Mouse (Mus musculus) lung, postnatal 25 days (tissue): ENCODE measurements around the gene BC003965.
"Not testable (repeated sequence)": the region's sequence is repeated elsewhere in the genome, so short reads cannot be mapped to it uniquely, and the experiment has no call there.

Source experiments
- DNase-seq: peaks from one replicate; pipeline ENCODE4 v3.0.0; 2022; ENCODE audit warnings: low spot score

BC003965 gene

DNA sequence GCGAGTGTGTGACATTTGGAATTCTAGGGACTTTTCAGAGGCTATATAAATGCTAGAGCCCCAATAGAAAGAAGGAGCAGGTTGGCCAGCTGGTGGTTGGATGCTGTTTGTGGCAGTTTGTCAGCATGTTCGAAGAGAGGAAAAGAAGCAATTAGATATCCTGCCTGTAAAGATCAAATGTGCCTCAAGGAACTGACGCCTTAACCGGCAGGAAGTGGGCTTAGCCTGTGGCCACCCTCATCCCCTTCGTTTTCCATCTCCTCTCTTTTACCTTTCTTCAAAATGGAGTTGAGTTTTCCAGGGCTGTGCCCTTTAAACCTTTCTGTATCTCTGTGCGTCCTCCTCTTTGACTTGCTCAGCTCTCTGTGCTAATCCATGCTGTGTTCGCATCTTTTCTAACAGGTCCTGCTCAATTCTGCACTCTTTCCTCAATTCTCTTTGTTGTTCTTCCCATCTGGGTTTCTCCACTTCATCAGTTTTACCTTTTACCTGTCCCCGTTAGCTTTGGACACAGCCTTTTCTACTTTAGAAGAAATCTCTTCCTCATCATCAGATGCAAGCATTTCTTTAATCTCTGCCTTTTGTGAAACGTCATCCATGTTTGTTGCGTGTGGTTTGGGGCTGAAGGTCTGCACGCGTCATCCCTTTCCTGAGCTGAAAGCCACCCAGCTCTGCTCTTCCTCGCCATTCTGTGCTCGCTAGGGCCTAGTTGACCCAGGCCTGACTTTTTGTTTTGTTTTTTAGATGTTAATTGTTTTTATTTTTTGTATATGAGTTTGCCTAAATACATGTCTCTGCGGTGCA lies 35.3 kb downstream of the BC003965 start:
- DNase-seq = no peak

GRCm38 (mm10) chr17:25220746-25221145 lies 36.4 kb downstream of the BC003965 start:
- DNase-seq = no peak

DNA sequence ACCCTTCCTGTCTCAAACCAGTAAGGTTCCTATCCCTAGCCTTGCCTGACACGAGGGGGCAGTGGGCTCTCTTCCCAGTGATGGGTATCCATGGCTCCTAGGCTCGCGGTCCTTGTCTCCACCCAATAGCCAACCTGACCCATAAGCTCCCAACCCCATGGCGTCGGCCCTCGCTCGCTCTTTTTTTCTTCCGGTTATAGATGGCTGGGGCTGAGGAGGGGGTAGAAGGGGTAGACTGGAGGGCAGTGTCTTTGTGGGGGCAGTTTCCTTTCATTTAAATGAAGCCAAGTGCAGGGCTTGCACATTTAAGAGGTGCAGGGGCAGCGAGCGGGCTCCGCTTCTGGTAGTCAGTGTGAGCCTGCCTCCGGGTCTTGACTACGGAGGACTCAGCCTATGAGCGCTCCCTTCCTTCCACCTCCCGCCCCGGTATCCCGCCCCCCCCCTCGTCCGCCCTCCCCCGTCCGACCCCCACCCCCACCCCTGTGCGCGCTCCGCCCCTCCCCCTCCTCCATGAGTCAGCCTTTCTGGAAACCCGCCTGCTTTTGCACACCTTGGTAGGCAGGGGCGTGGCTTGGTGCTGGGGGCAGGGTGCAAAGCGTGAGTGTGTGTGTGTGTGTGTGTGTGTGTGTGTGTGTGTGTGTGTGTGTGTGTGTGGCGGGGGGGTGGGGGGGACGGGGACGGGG lies 37.6 kb downstream of the BC003965 start:
- DNase-seq = peak; percentile 60

DNA sequence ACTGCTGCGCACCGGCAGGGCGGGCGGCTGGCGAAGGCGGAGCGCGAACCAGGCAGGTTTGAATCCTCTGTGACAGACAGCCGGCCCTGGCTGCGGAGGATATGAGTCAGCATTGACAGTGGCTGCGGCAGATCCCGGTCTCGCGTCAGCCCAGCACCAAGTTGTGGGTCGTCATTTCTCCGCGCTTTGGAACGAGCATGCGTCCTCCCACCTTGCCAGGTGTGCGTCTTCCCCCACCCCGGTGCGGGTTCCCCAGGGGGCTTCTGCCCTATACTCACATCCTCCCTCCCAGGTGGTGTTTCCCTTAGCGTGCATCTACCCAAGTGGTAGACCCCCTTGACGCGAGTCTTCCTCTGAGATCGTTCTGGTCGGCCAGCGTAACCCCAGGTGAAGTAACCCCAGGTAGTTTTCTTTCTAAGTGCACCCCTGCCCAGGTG lies 38.2 kb downstream of the BC003965 start:
- DNase-seq = not testable (repeated sequence)

DNA sequence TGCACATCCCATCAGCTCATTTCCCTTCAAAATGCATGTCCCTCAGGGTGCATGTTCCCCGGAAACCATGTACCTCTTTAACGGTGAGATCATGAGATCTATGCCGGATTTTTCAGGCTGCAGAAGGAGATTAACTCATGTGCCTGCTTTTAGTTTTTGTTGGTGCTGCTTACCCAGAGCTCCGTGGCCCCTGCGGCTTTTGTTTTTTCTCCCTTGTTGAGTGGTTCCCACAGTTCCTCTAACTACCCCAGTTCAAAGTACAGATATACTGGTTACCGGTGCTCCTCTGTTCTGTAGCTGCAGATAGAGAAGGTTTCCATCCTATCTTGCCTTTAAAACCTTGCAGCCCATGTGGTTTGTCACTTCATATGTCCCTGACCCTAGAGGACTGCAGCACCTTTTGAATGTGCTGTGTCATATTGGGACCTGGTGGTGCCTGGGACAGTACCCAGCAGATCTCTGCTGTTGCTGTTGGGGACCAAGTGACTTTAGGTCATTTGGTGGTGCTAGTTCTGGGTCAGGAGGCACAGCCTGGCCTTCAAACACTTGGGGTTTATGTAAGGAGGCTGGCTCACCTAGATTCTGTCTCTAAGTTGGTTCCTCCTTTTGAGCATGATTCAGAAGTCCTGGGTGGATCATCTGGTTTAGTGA lies 38.7 kb downstream of the BC003965 start:
- DNase-seq = no peak

DNA sequence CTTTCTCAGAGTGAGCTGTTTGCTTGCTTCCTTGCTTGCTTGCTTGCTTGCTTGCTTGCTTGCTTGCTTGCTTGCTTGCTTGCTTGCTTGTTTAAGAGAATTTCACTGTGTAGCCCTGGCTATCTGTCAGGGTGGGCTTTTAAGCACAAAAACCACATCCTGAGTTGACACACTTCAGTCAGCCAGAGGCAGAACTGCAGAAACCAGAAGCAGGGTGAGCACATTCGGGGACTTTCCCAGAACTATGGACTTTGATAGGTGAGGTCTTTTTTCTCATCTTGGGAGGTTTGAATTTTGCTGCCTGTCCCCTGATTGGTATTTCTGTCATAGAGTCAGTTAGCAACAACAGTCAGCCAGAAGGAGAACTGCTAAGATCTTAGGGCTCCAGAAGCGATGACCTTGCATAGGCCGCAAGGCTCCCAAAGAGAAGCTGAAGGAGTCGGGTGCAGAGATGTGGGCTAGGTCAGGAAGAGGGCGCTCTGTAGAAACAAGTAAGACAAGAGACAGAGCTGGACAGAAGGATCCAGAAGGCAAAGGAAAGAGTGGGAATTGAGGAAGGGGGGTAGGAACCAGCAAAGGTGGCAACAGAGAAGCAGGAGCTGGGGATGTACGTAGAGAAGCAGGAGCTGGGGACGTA lies 40.4 kb downstream of the BC003965 start:
- DNase-seq = no peak

DNA sequence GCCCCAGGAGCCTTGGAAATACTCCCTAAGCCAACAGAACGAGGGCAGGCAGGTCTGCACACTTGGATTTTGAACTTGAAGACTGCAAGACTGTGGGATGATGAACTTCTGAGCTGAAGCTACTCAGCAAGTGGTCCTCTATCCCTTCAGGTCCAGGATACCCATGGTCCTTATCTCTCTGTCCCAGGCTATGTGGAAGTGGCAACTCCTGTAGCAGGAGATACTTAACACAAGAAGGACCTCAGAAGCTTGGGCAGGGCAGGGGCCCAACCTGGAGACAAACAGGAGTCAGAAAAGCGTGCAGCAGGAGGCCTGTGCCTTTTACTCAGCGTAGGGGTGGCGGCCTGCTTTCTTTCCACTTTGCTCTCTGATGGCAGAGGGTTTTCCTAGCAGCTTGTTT lies 41.3 kb downstream of the BC003965 start:
- no peak for DNase-seq

GRCm38 (mm10) chr17:25227991-25228390 lies 43.6 kb downstream of the BC003965 start:
- DNase-seq = no peak

DNA sequence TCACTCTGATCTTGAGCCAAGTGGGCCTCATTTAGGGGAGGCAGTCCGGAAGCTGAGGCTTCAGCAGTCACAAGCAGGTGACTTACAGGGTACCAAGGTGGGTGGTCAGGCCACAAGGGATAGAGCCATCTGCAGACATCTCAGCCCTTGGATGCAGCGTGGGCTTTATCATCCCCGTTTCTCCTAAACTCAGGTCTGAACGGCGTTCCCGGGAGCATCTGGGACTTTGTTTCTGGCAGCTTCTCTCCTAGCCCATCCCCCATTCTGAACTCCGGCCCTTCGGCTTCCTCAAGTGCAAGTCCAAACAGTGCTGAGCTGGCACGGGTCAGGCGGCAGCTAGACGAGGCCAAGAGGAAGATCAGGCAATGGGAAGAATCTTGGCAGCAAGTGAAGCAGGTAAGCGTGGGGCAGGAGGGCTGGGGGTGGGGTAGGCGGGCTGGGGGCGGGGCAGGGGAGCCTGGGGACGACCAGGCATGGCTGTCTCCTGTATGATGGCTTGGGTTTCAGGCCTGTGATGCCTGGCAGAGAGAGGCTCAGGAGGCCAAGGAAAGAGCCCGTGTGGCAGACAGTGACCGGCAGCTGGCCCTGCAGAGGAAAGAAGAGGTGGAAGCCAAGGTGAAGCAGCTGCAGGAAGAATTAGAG lies 45.8 kb downstream of the BC003965 start:
- not testable (repeated sequence) for DNase-seq

DNA sequence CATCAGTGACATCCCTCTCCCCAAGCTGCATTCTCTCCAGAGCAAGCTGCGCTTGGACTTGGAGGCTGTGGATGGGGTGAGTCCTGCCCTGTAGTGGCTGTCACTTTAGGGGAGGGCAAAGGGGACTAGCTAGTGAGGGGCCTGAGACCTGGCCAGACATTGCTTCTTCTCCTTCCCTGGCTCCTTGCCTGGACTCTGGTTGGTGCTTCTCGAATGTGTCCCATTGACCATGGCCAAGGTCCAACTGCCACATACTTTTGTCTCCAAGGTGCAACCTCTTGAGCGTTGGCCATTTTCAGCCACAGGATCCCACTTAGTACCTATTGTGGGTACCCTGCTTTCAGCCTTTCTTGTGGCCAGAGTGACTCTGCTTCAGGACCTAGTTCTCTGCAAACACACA lies 46.3 kb downstream of the BC003965 start:
- no peak for DNase-seq

DNA sequence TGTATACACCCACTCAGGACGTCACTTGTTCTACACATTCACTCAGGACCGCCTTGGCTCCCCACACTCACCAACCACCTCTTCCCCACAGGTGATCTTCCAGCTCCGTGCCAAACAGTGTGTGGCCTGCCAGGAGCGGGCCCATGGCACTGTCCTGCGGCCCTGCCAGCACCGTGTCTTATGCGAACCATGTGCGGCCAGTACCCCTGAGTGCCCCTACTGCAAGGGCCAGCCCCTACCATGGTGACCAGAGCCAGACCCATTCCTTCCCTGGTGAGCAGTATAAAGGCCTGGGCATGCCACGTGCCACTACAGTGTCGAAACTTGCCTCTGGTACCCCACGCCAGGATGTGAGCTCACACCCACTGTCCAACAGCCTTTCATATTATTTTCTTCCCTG lies 47.3 kb downstream of the BC003965 start:
- DNase-seq = not testable (repeated sequence)

- DNase-seq = no peak
Observed at GRCm38 (mm10) chr17:25235635-25236034, 51.3 kb downstream of the BC003965 start.
